Mouse (Mus musculus) ES-Bruce4 (cell line): ENCODE data around the gene Cyp2c39. TPM values are rescaled to one million over a fixed set of nuclear protein-coding genes. Genes with fewer than 3 reads are reported as not detected.
"Not testable (repeated sequence)": the region's sequence is repeated elsewhere in the genome, so short reads cannot be mapped to it uniquely, and the experiment has no call there.

ENCODE experiments used
- H3K27ac ChIP-seq: 2 replicates; pipeline ENCODE4 v1.5.1; 2012; ENCODE audit warnings: low read length, inconsistent platforms; ENCODE audit not compliant: insufficient read depth
- H3K27me3 ChIP-seq: 2 replicates; pipeline ENCODE4 v1.6.1; 2012; ENCODE audit warnings: mild to moderate bottlenecking, low read length, inconsistent platforms; ENCODE audit not compliant: control insufficient read depth, poor library complexity, insufficient read depth, severe bottlenecking
- H3K36me3 ChIP-seq: 2 replicates; pipeline ENCODE4 v1.6.1; 2012; ENCODE audit warnings: inconsistent platforms, mild to moderate bottlenecking, low read length, moderate library complexity; ENCODE audit not compliant: control insufficient read depth, poor library complexity, insufficient read depth, severe bottlenecking
- H3K4me1 ChIP-seq: one replicate; pipeline ENCODE4 v1.8.1; 2011; ENCODE audit warnings: low read length; ENCODE audit not compliant: control insufficient read depth, insufficient read depth
- H3K4me3 ChIP-seq: 2 replicates; pipeline ENCODE4 v1.5.1; 2011; ENCODE audit warnings: low read depth, mild to moderate bottlenecking, low read length
- H3K9ac ChIP-seq: 2 replicates; pipeline ENCODE4 v1.6.1; 2012; ENCODE audit warnings: low read depth, mild to moderate bottlenecking, inconsistent platforms; ENCODE audit not compliant: poor library complexity, severe bottlenecking
- H3K9me3 ChIP-seq: replicated peaks from 2 replicates; pipeline ENCODE4 v1.6.1; 2012; ENCODE audit warnings: mild to moderate bottlenecking, low read length, inconsistent platforms; ENCODE audit not compliant: control insufficient read depth, poor library complexity, insufficient read depth, severe bottlenecking
- CTCF ChIP-seq: IDR thresholded peaks from one replicate; pipeline ENCODE4 v1.8.1; 2011; ENCODE audit warnings: low read depth, low read length
- EP300 ChIP-seq: IDR thresholded peaks from 2 replicates; pipeline ENCODE4 v1.6.1; 2011; ENCODE audit warnings: low read depth, low read length; ENCODE audit not compliant: insufficient read depth
- POLR2A ChIP-seq: IDR thresholded peaks from one replicate; pipeline ENCODE4 v1.8.1; 2011; ENCODE audit warnings: low read length; ENCODE audit not compliant: insufficient read depth
- polyA plus RNA-seq: library from polyadenylated mRNA; stranded (reverse); fragments of >200 nt; gene quantifications from 2 replicates; pipeline ENCODE4 v1.2.4, GENCODE M21; 2011; ENCODE audit warnings: low read depth; ENCODE audit not compliant: missing spikeins, insufficient read depth, insufficient read length

The Cyp2c39 gene
- polyA plus RNA-seq = not detected in 2 replicates

GRCm38 (mm10) chr19:39510534-39510933, at the start of gene Cyp2c39:
TSS of gene Cyp2c39 (plus strand) at chr19:39510862.
- Histone ChIP-seq H3K9me3 (no peaks in the 10 kb centered on the region), H3K27ac (no peak within 1 kb of the TSS), H3K36me3 (no peaks in the 10 kb centered on the region), H3K4me1 (no peaks in the 10 kb centered on the region), H3K27me3 (no peaks in the 10 kb centered on the region), H3K9ac (no peak within 1 kb of the TSS), H3K4me3 (no peak within 1 kb of the TSS)
- TF ChIP-seq CTCF (no peak), POLR2A (no peak), EP300 (no peak)

DNA sequence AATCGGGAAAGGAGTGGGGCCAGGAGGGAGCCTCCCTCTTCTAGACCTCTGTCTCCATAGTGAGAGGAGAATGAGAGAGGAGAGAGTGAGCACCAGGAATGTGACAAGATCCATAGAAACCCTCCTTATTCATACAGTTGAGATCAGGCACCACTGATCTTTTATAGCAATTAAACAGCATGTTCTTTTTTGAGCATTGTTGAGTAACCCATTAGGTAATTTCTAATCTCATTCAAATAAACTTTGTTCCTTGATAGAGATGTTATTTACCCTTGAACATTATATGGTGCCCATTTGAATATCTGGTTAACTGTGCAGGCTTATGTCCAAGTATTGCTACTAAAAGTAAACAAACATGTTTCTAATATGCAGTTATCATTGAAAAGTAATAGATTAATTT, 47.7 kb upstream of the Cyp2c39 start, which contains the start of gene Cyp2c38:
Gene Cyp2c38, minus strand, starts transcription at position 135 of the 400 bp plus-strand sequence.
- H3K27ac ChIP-seq = no peak within 1 kb of the TSS
- H3K4me3 ChIP-seq = no peak within 1 kb of the TSS
- TF ChIP-seq EP300 (no peak), CTCF (no peak), POLR2A (no peak)
- H3K27me3 ChIP-seq = no peaks in the 10 kb centered on the region
- H3K9ac ChIP-seq = no peak within 1 kb of the TSS
- no peaks in the 10 kb centered on the region for H3K36me3 ChIP-seq
- no peaks in the 10 kb centered on the region for H3K9me3 ChIP-seq
- no peaks in the 10 kb centered on the region for H3K4me1 ChIP-seq

- Histone ChIP-seq H3K4me3 (no peak overlapping the region), H3K27me3 (no peaks in the 10 kb centered on the region), H3K36me3 (no peaks in the 10 kb centered on the region), H3K27ac (no peak overlapping the region), H3K4me1 (no peaks in the 10 kb centered on the region), H3K9ac (no peak overlapping the region), H3K9me3 (no peaks in the 10 kb centered on the region)
- TF ChIP-seq CTCF (no peak), POLR2A (no peak), EP300 (no peak)
Measured at GRCm38 (mm10) chr19:39463923-39464322, 46.7 kb upstream of the Cyp2c39 start.

GRCm38 (mm10) chr19:39483961-39484360, 26.7 kb upstream of the Cyp2c39 start:
- not testable (repeated sequence) for H3K36me3 ChIP-seq, H3K27ac ChIP-seq, H3K27me3 ChIP-seq, H3K9me3 ChIP-seq, H3K4me3 ChIP-seq, H3K9ac ChIP-seq, H3K4me1 ChIP-seq

DNA sequence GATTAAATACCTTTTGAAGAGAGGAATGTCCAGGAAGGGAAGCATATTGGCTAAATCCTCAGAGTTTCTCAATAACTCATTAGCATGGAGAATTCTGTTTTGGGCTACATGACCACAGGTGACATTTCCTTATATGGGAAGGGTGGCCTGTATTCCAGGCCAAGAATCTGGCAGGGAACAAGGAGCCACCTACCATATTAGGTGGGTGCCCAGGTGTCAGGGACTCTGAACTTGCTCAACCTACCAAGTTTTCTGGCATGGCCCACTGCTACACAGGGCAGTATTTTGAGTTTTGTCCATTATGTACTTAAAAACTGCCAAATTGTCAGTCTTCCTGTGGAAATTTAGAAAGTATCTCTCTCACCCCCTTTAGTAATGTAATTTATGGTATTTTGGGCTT, 4.3 kb upstream of the Cyp2c39 start:
- TF ChIP-seq EP300 = no peak
- TF ChIP-seq POLR2A = no peak
- no peak for TF ChIP-seq CTCF

DNA sequence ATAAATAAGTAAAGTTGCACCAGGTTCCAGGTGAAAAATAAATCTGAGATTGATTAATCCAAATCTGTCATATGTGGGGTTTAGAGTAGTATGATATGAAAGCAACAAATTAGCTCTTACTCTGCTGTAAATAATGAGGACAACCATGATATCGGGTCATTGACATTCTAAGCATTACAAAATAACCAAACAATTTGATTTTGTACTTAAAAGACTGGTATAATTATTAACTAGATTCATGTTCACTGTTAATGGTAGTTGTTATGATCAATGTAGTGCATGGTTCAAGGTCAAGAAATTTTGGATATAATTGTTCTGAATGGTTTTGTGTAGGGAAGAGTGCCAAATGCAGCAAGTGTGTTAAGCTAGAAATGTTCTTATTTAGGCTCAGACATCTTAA, 1.1 kb upstream of the Cyp2c39 start:
- H3K36me3 ChIP-seq = no peaks in the 10 kb centered on the region

More for the DNA sequence above, 4.3 kb upstream of the Cyp2c39 start:
- Histone ChIP-seq H3K9ac (no peak overlapping the region), H3K36me3 (no peaks in the 10 kb centered on the region), H3K9me3 (no peaks in the 10 kb centered on the region), H3K4me1 (no peaks in the 10 kb centered on the region), H3K27me3 (no peaks in the 10 kb centered on the region), H3K4me3 (no peak overlapping the region), H3K27ac (no peak overlapping the region)

More for the DNA sequence above, 1.1 kb upstream of the Cyp2c39 start:
- H3K4me3 ChIP-seq = no peak overlapping the region
- no peaks in the 10 kb centered on the region for H3K4me1 ChIP-seq
- no peak overlapping the region for H3K9ac ChIP-seq
- TF ChIP-seq CTCF (no peak), EP300 (no peak), POLR2A (no peak)
- no peaks in the 10 kb centered on the region for H3K9me3 ChIP-seq
- no peak overlapping the region for H3K27ac ChIP-seq
- no peaks in the 10 kb centered on the region for H3K27me3 ChIP-seq

Other genes with a start within 250 kb of the Cyp2c39 start
- gene Cyp2c29, start 241.5 kb upstream of the Cyp2c39 start, polyA plus RNA-seq = 0.52 TPM in 1 of 2 replicates, not detected in the other
- gene Cyp2c38, start 47.8 kb upstream of the Cyp2c39 start, polyA plus RNA-seq = not detected in 2 replicates
- not detected in 2 replicates for gene Cyp2c67, start 138.2 kb downstream of the Cyp2c39 start, polyA plus RNA-seq
- not detected in 2 replicates for gene Cyp2c68, start 230.2 kb downstream of the Cyp2c39 start, polyA plus RNA-seq